Mouse (Mus musculus): ENCODE measurements around the gene Olfr414.
A peak's percentile ranks its signal among the peaks of the same experiment; 100 is the strongest.

Gene Olfr414

GRCm38 (mm10) chr1:174423764-174424163, at the start of gene Olfr414:
Gene Olfr414, plus strand, starts transcription at chr1:174424064.
- DNase-seq, result no peak

- DNase-seq, result no peak
Observed at GRCm38 (mm10) chr1:174390746-174391145, 33.1 kb upstream of the Olfr414 start, which contains the start of gene Olfr248. Gene Olfr248, plus strand, starts transcription at chr1:174391046.

- DNase-seq, result no peak
Observed at GRCm38 (mm10) chr1:174422959-174423358, 905 bp upstream of the Olfr414 start.

GRCm38 (mm10) chr1:174426180-174426986, 2.5 kb downstream of the Olfr414 start:
- DNase-seq, result no peak

- no peak for DNase-seq
Observed at GRCm38 (mm10) chr1:174427402-174427801, 3.5 kb downstream of the Olfr414 start.

GRCm38 (mm10) chr1:174428407-174428806, 4.5 kb downstream of the Olfr414 start:
- no peak for DNase-seq

GRCm38 (mm10) chr1:174434121-174434520, 10.3 kb downstream of the Olfr414 start:
- DNase-seq, result no peak

- no peak for DNase-seq
Observed at GRCm38 (mm10) chr1:174441782-174442181, 17.9 kb downstream of the Olfr414 start, which contains the start of gene Olfr220. Gene Olfr220, plus strand, starts transcription at chr1:174442082.

- DNase-seq, result no peak
Observed at GRCm38 (mm10) chr1:174455100-174455499, 31.2 kb downstream of the Olfr414 start.

GRCm38 (mm10) chr1:174465385-174465784, 41.5 kb downstream of the Olfr414 start:
- no peak for DNase-seq

GRCm38 (mm10) chr1:174466240-174466639, 42.4 kb downstream of the Olfr414 start:
- DNase-seq, result peak; percentile 10

GRCm38 (mm10) chr1:174469736-174470135, 45.9 kb downstream of the Olfr414 start:
- peak; percentile 30 for DNase-seq

GRCm38 (mm10) chr1:174482567-174482966, 58.7 kb downstream of the Olfr414 start:
- no peak for DNase-seq

All from lung, postnatal 36 days (tissue).